Mouse (Mus musculus) stomach, postnatal 0 days (tissue): ENCODE measurements around the gene Ubox5.

ENCODE experiments used
- CTCF ChIP-seq: IDR thresholded peaks from 2 replicates; pipeline ENCODE4 v1.5.1; 2016; ENCODE audit warnings: antibody characterized with exemption, low read depth, mild to moderate bottlenecking, moderate library complexity
- EP300 ChIP-seq: optimal IDR thresholded peaks from 2 replicates; pipeline ENCODE3; 2016; ENCODE audit warnings: antibody characterized with exemption

DNA sequence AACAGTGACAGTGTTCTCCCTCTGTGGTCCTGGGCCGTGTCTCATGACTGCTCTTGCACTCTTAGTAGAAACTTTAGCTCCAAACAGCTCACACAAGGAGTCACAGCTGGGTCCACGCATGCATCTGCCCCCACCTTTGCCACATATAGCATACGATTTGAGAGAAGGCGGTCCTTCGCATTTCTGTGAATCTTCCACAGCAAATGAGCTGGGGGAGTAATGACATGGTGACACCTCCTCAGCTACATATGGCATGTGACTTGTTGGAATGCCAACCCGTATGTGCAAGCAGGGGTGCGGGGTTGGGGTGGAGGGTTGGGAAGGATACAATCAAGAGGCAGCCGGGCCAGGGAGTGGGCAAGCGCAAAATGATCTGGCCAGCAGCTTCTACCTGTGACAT is 26.7 kb upstream of the Ubox5 start:
- TF ChIP-seq CTCF (no peak), EP300 (no peak)
